Mouse (Mus musculus): ENCODE data around the gene Asap2. TPM values are rescaled to one million over a fixed set of nuclear protein-coding genes. Genes with fewer than 3 reads are reported as not detected.

Gene Asap2
- polyA plus RNA-seq, 1 experiment from 2014 or later = 12.7 TPM

GRCm38 (mm10) chr12:21286712-21287650, 296.7 kb downstream of the Asap2 start:
- no peaks in the 10 kb centered on the region for H3K9me3 ChIP-seq
- H3K4me3 ChIP-seq = peak overlapping the region; percentile 86
- H3K9ac ChIP-seq (replicated peaks) = peak overlapping the region; percentile 92
- WGBS = 32% methylated on average over 18 of the region's 18 CpGs
- ATAC-seq (replicated peaks) = peak; percentile 47
- H3K4me1 ChIP-seq = peaks cover 31% of the 10 kb centered on the region
- H3K27ac ChIP-seq (replicated peaks) = peak overlapping the region; percentile 94
- no peaks in the 10 kb centered on the region for H3K27me3 ChIP-seq
- peaks cover 19% of the 10 kb centered on the region for H3K36me3 ChIP-seq
- H3K4me2 ChIP-seq (replicated peaks) = peak overlapping the region; percentile 71

GRCm38 (mm10) chr12:21288716-21289395, 298.6 kb downstream of the Asap2 start:
- ATAC-seq (replicated peaks) = no peak
- H3K4me2 ChIP-seq (replicated peaks) = no peak overlapping the region
- peaks cover 37% of the 10 kb centered on the region for H3K36me3 ChIP-seq
- no peak overlapping the region for H3K27ac ChIP-seq (replicated peaks)
- WGBS = 95% methylated on average over 3 of the region's 3 CpGs
- H3K4me3 ChIP-seq = no peak overlapping the region
- no peak overlapping the region for H3K9ac ChIP-seq (replicated peaks)
- no peaks in the 10 kb centered on the region for H3K9me3 ChIP-seq
- H3K27me3 ChIP-seq = no peaks in the 10 kb centered on the region
- H3K4me1 ChIP-seq = peaks cover 31% of the 10 kb centered on the region

- Histone ChIP-seq H3K4me3 (no peak overlapping the region), H3K27me3 (no peaks in the 10 kb centered on the region), H3K4me2 (replicated peaks) (no peak overlapping the region), H3K27ac (replicated peaks) (no peak overlapping the region), H3K36me3 (peaks cover 45% of the 10 kb centered on the region), H3K9ac (replicated peaks) (no peak overlapping the region), H3K9me3 (no peaks in the 10 kb centered on the region), H3K4me1 (peaks cover 31% of the 10 kb centered on the region)
- 83% methylated on average over 6 of the region's 6 CpGs for WGBS
- ATAC-seq (replicated peaks) = no peak
Observed at GRCm38 (mm10) chr12:21289651-21290050, 299.4 kb downstream of the Asap2 start.

GRCm38 (mm10) chr12:21298856-21299255, 308.6 kb downstream of the Asap2 start:
- Histone ChIP-seq H3K27me3 (no peaks in the 10 kb centered on the region), H3K36me3 (peaks cover 93% of the 10 kb centered on the region), H3K4me2 (replicated peaks) (no peak overlapping the region), H3K4me1 (no peaks in the 10 kb centered on the region), H3K27ac (replicated peaks) (no peak overlapping the region), H3K9me3 (no peaks in the 10 kb centered on the region), H3K4me3 (no peak overlapping the region), H3K9ac (replicated peaks) (no peak overlapping the region)
- WGBS = 97% methylated on average over 11 of the region's 11 CpGs
- no peak for ATAC-seq (replicated peaks)

GRCm38 (mm10) chr12:21301324-21301723, 311.1 kb downstream of the Asap2 start:
- no peak for ATAC-seq (replicated peaks)
- Histone ChIP-seq H3K4me1 (no peaks in the 10 kb centered on the region), H3K36me3 (peaks cover 88% of the 10 kb centered on the region), H3K4me3 (no peak overlapping the region), H3K9me3 (no peaks in the 10 kb centered on the region), H3K27me3 (no peaks in the 10 kb centered on the region), H3K27ac (replicated peaks) (no peak overlapping the region), H3K9ac (replicated peaks) (no peak overlapping the region), H3K4me2 (replicated peaks) (no peak overlapping the region)
- 90% methylated on average over 7 of the region's 7 CpGs for WGBS

- Histone ChIP-seq H3K27ac (replicated peaks) (no peak overlapping the region), H3K9me3 (no peaks in the 10 kb centered on the region), H3K4me3 (no peak overlapping the region), H3K27me3 (no peaks in the 10 kb centered on the region), H3K4me2 (replicated peaks) (no peak overlapping the region), H3K9ac (replicated peaks) (no peak overlapping the region), H3K4me1 (no peaks in the 10 kb centered on the region), H3K36me3 (peaks cover 87% of the 10 kb centered on the region)
- WGBS = 92% methylated on average over 8 of the region's 8 CpGs
- no peak for ATAC-seq (replicated peaks)
Observed at GRCm38 (mm10) chr12:21301932-21302331, 311.7 kb downstream of the Asap2 start.

- Histone ChIP-seq H3K27ac (replicated peaks) (no peak overlapping the region), H3K4me2 (replicated peaks) (no peak overlapping the region), H3K9me3 (no peaks in the 10 kb centered on the region), H3K4me1 (no peaks in the 10 kb centered on the region), H3K36me3 (peaks cover 87% of the 10 kb centered on the region), H3K27me3 (no peaks in the 10 kb centered on the region), H3K4me3 (no peak overlapping the region), H3K9ac (replicated peaks) (no peak overlapping the region)
- ATAC-seq (replicated peaks) = no peak
- 89% methylated on average over 5 of the region's 5 CpGs for WGBS
Observed at GRCm38 (mm10) chr12:21302361-21302783, 312.1 kb downstream of the Asap2 start.

- WGBS = 94% methylated on average over 4 of the region's 4 CpGs
- ATAC-seq (replicated peaks) = no peak
- H3K9ac ChIP-seq (replicated peaks) = no peak overlapping the region
- no peak overlapping the region for H3K27ac ChIP-seq (replicated peaks)
- no peaks in the 10 kb centered on the region for H3K27me3 ChIP-seq
- H3K9me3 ChIP-seq = no peaks in the 10 kb centered on the region
- H3K4me1 ChIP-seq = no peaks in the 10 kb centered on the region
- no peak overlapping the region for H3K4me2 ChIP-seq (replicated peaks)
- peaks cover 90% of the 10 kb centered on the region for H3K36me3 ChIP-seq
- no peak overlapping the region for H3K4me3 ChIP-seq
Observed at GRCm38 (mm10) chr12:21305741-21306140, 315.5 kb downstream of the Asap2 start.

GRCm38 (mm10) chr12:21306721-21307120, 316.5 kb downstream of the Asap2 start:
- Histone ChIP-seq H3K4me1 (no peaks in the 10 kb centered on the region), H3K4me3 (no peak overlapping the region), H3K4me2 (replicated peaks) (no peak overlapping the region), H3K36me3 (peaks cover 93% of the 10 kb centered on the region), H3K27me3 (no peaks in the 10 kb centered on the region), H3K9ac (replicated peaks) (no peak overlapping the region), H3K27ac (replicated peaks) (no peak overlapping the region), H3K9me3 (no peaks in the 10 kb centered on the region)
- WGBS = 91% methylated on average over 4 of the region's 4 CpGs
- no peak for ATAC-seq (replicated peaks)

- Histone ChIP-seq H3K27ac (replicated peaks) (no peak overlapping the region), H3K9ac (replicated peaks) (no peak overlapping the region), H3K4me2 (replicated peaks) (no peak overlapping the region), H3K27me3 (no peaks in the 10 kb centered on the region), H3K36me3 (peaks cover 77% of the 10 kb centered on the region), H3K4me3 (no peak overlapping the region), H3K9me3 (no peaks in the 10 kb centered on the region), H3K4me1 (peaks cover 8% of the 10 kb centered on the region)
- no peak for ATAC-seq (replicated peaks)
- 88% methylated on average over 5 of the region's 5 CpGs for WGBS
Observed at GRCm38 (mm10) chr12:21312201-21312600, 321.9 kb downstream of the Asap2 start.

GRCm38 (mm10) chr12:21315923-21316868, 325.9 kb downstream of the Asap2 start, which contains the start of gene Iah1:
Gene Iah1 (plus strand): TSS chr12:21316389.
- H3K27ac ChIP-seq (replicated peaks) = peak within 1 kb of the TSS; percentile 71

More at GRCm38 (mm10) chr12:21315923-21316868, 325.9 kb downstream of the Asap2 start, which contains the start of gene Iah1:
- Histone ChIP-seq H3K27me3 (no peaks in the 10 kb centered on the region), H3K4me1 (peaks cover 11% of the 10 kb centered on the region), H3K9me3 (no peaks in the 10 kb centered on the region), H3K36me3 (peaks cover 43% of the 10 kb centered on the region), H3K4me3 (peak within 1 kb of the TSS; percentile 71), H3K9ac (replicated peaks) (peak within 1 kb of the TSS; percentile 77), H3K4me2 (replicated peaks) (peak within 1 kb of the TSS; percentile 63)
- 2% methylated on average over 59 of the region's 59 CpGs for WGBS
- ATAC-seq (replicated peaks) = peak; percentile 93

Data from forebrain, embryonic 15.5 days (tissue).